Mouse (Mus musculus) stomach, embryonic 15.5 days (tissue): Measurements from ENCODE around the gene Fap. TPM values are rescaled to one million over a fixed set of nuclear protein-coding genes. Genes with fewer than 3 reads are reported as not detected.
A peak's percentile ranks its signal among the peaks of the same experiment; 100 is the strongest.

ENCODE experiments used
- ATAC-seq: fragments of 200-750 bp; cut with Nextera tagmentation; 2 replicates; pipeline ENCODE4 v1.8.0; 2017; ENCODE audit warnings: low read depth, moderate number of reproducible peaks, moderate TSS enrichment; ENCODE audit not compliant: insufficient read depth, low FRiP score
- H3K27ac ChIP-seq: fragments of 300-500 bp; sonication (generic); 2 replicates; pipeline ENCODE4 v1.5.1; 2015; ENCODE audit warnings: mild to moderate bottlenecking, inconsistent platforms
- H3K27me3 ChIP-seq: fragments of 300-500 bp; sonication (generic); replicated peaks from 2 replicates; pipeline ENCODE4 v1.6.1; 2015; ENCODE audit warnings: inconsistent platforms
- H3K36me3 ChIP-seq: fragments of 300-500 bp; sonication (generic); 2 replicates; pipeline ENCODE4 v1.6.1; 2015; ENCODE audit warnings: inconsistent platforms
- H3K4me1 ChIP-seq: fragments of 300-500 bp; sonication (generic); 2 replicates; pipeline ENCODE4 v1.6.1; 2015; ENCODE audit warnings: inconsistent platforms
- H3K4me2 ChIP-seq: fragments of 300-500 bp; sonication (generic); 2 replicates; pipeline ENCODE4 v1.6.1; 2015; ENCODE audit warnings: mild to moderate bottlenecking, inconsistent platforms
- H3K4me3 ChIP-seq: fragments of 300-500 bp; sonication (generic); replicated peaks from 2 replicates; pipeline ENCODE4 v1.5.1; 2015; ENCODE audit warnings: inconsistent platforms
- H3K9ac ChIP-seq: fragments of 300-500 bp; sonication (generic); 2 replicates; pipeline ENCODE4 v1.6.1; 2015; ENCODE audit warnings: inconsistent platforms
- H3K9me3 ChIP-seq: fragments of 300-500 bp; sonication (generic); 2 replicates; pipeline ENCODE4 v1.6.1; 2016; ENCODE audit warnings: inconsistent platforms
- WGBS: fragments of 180-500 bp; shearing (Covaris S2); methylation state at CpG from one replicate; pipeline ENCODE4 v1.1.7; 2015; 5-methylcytosine and 5-hydroxymethylcytosine counted together
- polyA plus RNA-seq: library from polyadenylated mRNA; unstranded; fragments of >200 nt; fragmentation: Nextera tagmentation; extraction: Ambion mirVana; gene quantifications from 2 replicates; pipeline ENCODE4 v1.2.1, GENCODE M21; 2015

The Fap gene
- 15.4 and 16.6 TPM in 2 replicates for polyA plus RNA-seq

- H3K9me3 ChIP-seq, result no peaks in the 10 kb centered on the region
- peak within 1 kb of the TSS; percentile 88 for H3K27ac ChIP-seq
- no peaks in the 10 kb centered on the region for H3K4me1 ChIP-seq
- peak within 1 kb of the TSS; percentile 36 for H3K4me3 ChIP-seq
- peak within 1 kb of the TSS; percentile 43 for H3K4me2 ChIP-seq
- no peak within 1 kb of the TSS for H3K9ac ChIP-seq
- ATAC-seq, result peak; percentile 39; the same call in 1 of the 2 replicates
- H3K27me3 ChIP-seq, result no peaks in the 10 kb centered on the region
- H3K36me3 ChIP-seq, result no peaks in the 10 kb centered on the region
- 35% methylated on average over 12 of the region's 12 CpGs for WGBS
Measured at GRCm38 (mm10) chr2:62573753-62574159, at the start of gene Fap. Gene Fap (minus strand): TSS chr2:62574075.

DNA sequence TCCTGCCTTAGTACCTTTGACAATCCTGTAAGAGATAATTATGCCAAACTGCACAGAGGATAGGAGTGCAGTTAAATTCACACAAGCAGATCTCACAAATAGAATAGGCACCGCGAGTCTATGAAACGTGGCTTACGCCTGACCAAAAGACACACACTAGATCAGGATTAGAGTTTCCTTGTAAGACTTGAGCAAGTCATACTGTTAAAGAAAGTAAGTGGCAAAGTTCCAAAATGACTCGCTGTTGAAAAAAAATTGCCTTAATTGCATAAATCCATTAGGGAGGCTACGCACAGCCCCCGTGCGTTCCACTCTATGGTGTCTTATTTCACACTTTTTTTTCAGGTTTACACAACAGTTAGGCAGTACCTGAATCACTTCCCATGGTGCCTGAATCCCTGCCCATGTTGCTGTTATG, 49.2 kb upstream of the Fap start:
- ATAC-seq, result no peak
- no peaks in the 10 kb centered on the region for H3K27me3 ChIP-seq
- H3K27ac ChIP-seq, result no peak overlapping the region
- no peak overlapping the region for H3K4me2 ChIP-seq
- H3K4me3 ChIP-seq, result no peak overlapping the region
- no peaks in the 10 kb centered on the region for H3K4me1 ChIP-seq
- no peaks in the 10 kb centered on the region for H3K9me3 ChIP-seq
- no peak overlapping the region for H3K9ac ChIP-seq
- WGBS, result 58% methylated on average over 8 of the region's 8 CpGs
- H3K36me3 ChIP-seq, result no peaks in the 10 kb centered on the region

DNA sequence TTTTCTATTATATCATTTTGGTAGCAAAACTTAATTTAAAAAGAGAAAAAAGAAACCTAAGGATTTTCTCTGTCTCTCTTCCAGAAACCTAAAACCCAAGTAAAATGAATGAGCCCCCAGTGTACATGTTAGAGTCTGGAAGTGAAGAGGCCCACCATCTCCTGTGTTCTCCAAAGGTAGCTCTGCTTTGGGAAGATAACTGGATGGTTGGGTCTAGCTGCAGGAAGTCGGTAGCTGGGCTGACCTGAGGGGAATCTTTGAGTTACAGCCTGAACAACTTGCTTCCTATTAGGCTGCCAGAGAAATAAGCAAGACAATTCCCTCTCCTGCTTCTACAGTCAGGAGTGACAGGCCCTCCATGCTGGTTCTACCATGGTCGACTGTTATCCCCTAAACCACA, 45.8 kb upstream of the Fap start:
- H3K4me2 ChIP-seq, result no peak overlapping the region
- no peaks in the 10 kb centered on the region for H3K36me3 ChIP-seq

DNA sequence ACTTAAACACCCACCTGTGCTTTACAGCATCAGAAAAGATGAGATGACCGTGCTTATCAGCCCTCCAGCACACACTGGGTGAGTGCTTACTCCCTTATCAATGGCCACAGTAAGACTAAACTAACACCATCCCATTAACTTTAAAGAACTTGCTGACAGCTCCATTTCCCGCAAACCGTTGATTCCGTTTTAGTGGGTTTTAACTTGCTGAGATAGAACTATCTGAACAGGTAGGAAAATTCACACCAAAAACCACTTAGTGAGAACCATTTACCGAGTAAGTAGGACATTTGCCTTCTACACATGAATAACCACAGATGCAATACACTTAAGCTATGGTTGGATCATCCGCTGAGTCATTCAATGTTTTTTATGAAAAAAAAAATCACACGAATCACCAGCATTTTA, 45.1 kb upstream of the Fap start:
- H3K9me3 ChIP-seq, result no peaks in the 10 kb centered on the region
- no peak overlapping the region for H3K27ac ChIP-seq
- H3K27me3 ChIP-seq, result no peaks in the 10 kb centered on the region
- ATAC-seq, result peak; percentile 97; the same call in 1 of the 2 replicates
- no peak overlapping the region for H3K9ac ChIP-seq
- no peak overlapping the region for H3K4me2 ChIP-seq
- H3K4me1 ChIP-seq, result no peaks in the 10 kb centered on the region
- H3K4me3 ChIP-seq, result no peak overlapping the region
- 59% methylated on average over 7 of the region's 7 CpGs for WGBS
- no peaks in the 10 kb centered on the region for H3K36me3 ChIP-seq

More for the DNA sequence above, 45.8 kb upstream of the Fap start:
- Histone ChIP-seq H3K27ac (no peak overlapping the region), H3K9me3 (no peaks in the 10 kb centered on the region), H3K4me1 (no peaks in the 10 kb centered on the region), H3K4me3 (no peak overlapping the region), H3K9ac (no peak overlapping the region), H3K27me3 (no peaks in the 10 kb centered on the region)
- ATAC-seq, result peak; percentile 83; the same call in 1 of the 2 replicates
- WGBS, result 47% methylated on average over 2 of the region's 2 CpGs

DNA sequence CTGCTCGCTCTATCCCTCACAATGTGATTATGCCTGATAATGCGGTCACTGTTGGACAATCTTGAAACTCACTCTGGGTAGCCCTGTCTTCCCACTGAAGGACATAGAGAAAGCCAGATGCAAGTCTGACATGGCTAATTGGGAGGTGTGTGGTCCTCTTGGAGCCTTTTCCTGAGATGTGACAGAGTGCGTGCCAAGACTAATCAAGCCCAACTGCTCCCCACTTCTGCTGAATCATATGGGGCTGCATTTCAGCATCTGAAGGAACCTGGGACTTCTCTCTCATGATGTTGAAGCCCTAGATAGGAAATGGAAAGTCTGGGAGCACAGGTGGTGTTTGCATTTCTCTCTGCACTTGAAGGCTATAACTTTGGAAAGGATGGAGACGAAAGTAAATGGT, 39.3 kb upstream of the Fap start:
- Histone ChIP-seq H3K27ac (no peak overlapping the region), H3K4me2 (no peak overlapping the region), H3K4me3 (no peak overlapping the region), H3K4me1 (no peaks in the 10 kb centered on the region), H3K36me3 (no peaks in the 10 kb centered on the region), H3K9ac (no peak overlapping the region), H3K9me3 (no peaks in the 10 kb centered on the region), H3K27me3 (no peaks in the 10 kb centered on the region)
- WGBS, result 94% methylated on average over 4 of the region's 4 CpGs
- no peak for ATAC-seq

DNA sequence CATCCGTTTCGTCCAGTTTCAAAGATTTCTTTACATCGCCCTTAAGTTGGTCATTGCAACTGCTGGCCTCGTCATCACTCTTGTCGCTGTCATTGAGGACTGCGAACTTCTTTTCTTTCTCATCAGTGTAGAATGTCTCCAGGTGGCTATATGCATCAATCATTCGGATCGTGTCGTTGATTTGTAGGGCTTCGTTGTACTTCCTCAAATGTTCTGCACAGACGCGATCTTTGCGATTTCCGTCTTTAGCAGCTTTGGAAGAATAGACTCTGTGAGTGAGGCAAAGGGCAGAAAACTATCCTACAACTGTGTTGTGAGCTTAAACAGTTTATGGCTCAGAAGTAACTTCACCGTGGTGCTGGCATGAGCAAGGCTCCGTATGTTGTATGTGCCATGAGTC, 32.3 kb upstream of the Fap start:
- H3K4me1 ChIP-seq, result no peaks in the 10 kb centered on the region
- 77% methylated on average over 16 of the region's 16 CpGs for WGBS
- no peaks in the 10 kb centered on the region for H3K36me3 ChIP-seq
- no peaks in the 10 kb centered on the region for H3K9me3 ChIP-seq
- no peak overlapping the region for H3K9ac ChIP-seq
- H3K27ac ChIP-seq, result no peak overlapping the region
- no peak for ATAC-seq
- H3K4me2 ChIP-seq, result no peak overlapping the region
- H3K27me3 ChIP-seq, result no peaks in the 10 kb centered on the region
- no peak overlapping the region for H3K4me3 ChIP-seq

- WGBS, result 83% methylated on average over 5 of the region's 5 CpGs
- H3K36me3 ChIP-seq, result no peaks in the 10 kb centered on the region
- H3K27ac ChIP-seq, result no peak overlapping the region
- H3K4me3 ChIP-seq, result no peak overlapping the region
- H3K9ac ChIP-seq, result no peak overlapping the region
- H3K4me1 ChIP-seq, result no peaks in the 10 kb centered on the region
- no peak for ATAC-seq
- no peak overlapping the region for H3K4me2 ChIP-seq
- no peaks in the 10 kb centered on the region for H3K27me3 ChIP-seq
- no peaks in the 10 kb centered on the region for H3K9me3 ChIP-seq
Measured at GRCm38 (mm10) chr2:62603530-62603929, 29.7 kb upstream of the Fap start.

DNA sequence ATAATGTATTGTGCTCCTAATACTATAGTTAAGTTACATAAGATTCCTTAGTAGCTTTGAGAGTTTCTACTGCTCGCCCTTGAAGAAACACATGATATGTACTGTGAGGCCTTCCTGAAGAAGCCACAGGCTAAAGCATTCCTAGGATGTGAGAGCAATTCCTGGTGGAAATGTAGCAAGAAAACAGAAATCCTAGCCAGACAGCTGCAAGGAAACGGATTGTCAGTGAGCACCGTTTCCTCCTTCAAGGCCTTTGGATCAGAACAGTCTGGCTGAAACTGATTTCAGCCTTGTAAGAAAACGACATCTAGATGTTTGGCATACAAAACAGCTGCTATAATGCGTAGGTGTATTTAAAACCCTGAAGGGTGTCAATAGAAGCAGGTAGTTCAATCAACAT, 22.7 kb upstream of the Fap start:
- H3K4me1 ChIP-seq, result no peaks in the 10 kb centered on the region
- H3K36me3 ChIP-seq, result no peaks in the 10 kb centered on the region
- H3K27ac ChIP-seq, result no peak overlapping the region
- 74% methylated on average over 5 of the region's 5 CpGs for WGBS
- no peaks in the 10 kb centered on the region for H3K9me3 ChIP-seq
- H3K4me2 ChIP-seq, result no peak overlapping the region
- ATAC-seq, result no peak
- no peaks in the 10 kb centered on the region for H3K27me3 ChIP-seq
- no peak overlapping the region for H3K9ac ChIP-seq
- no peak overlapping the region for H3K4me3 ChIP-seq

- H3K9me3 ChIP-seq, result no peaks in the 10 kb centered on the region
- 64% methylated on average over 2 of the region's 2 CpGs for WGBS
- no peak overlapping the region for H3K4me3 ChIP-seq
- no peaks in the 10 kb centered on the region for H3K36me3 ChIP-seq
- H3K9ac ChIP-seq, result no peak overlapping the region
- no peak for ATAC-seq
- H3K4me2 ChIP-seq, result no peak overlapping the region
- no peaks in the 10 kb centered on the region for H3K4me1 ChIP-seq
- no peaks in the 10 kb centered on the region for H3K27me3 ChIP-seq
- no peak overlapping the region for H3K27ac ChIP-seq
Measured at GRCm38 (mm10) chr2:62594491-62594890, 20.6 kb upstream of the Fap start.

DNA sequence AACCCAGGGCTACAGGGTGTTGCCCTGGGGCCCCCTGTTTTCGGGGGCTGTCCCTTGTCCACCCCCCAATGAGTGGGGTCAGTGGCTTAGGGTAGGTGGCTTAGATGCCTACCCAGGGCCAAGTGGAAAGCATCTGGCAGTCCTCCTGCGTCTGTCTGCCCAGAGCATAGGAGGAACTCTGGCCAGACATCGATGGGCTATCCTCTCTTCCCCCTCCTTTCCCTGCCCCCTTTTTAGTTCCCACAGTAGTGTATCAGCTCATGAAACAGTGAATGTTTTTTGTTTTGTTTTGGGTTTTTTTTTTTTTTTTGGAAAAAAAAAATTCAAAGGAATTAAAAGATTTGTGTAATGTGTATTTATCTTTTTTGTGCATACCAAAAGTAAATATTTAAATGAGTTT, 17.7 kb upstream of the Fap start:
- WGBS, result 69% methylated on average over 3 of the region's 3 CpGs
- no peaks in the 10 kb centered on the region for H3K4me1 ChIP-seq
- H3K27ac ChIP-seq, result no peak overlapping the region
- no peaks in the 10 kb centered on the region for H3K27me3 ChIP-seq
- no peak overlapping the region for H3K4me2 ChIP-seq
- no peak overlapping the region for H3K4me3 ChIP-seq
- no peak for ATAC-seq
- H3K36me3 ChIP-seq, result no peaks in the 10 kb centered on the region
- H3K9ac ChIP-seq, result no peak overlapping the region
- H3K9me3 ChIP-seq, result no peaks in the 10 kb centered on the region

- H3K27ac ChIP-seq, result no peak overlapping the region
- no peaks in the 10 kb centered on the region for H3K4me1 ChIP-seq
- no peak overlapping the region for H3K9ac ChIP-seq
- WGBS, result 23% methylated on average over 4 of the region's 4 CpGs
- H3K9me3 ChIP-seq, result no peaks in the 10 kb centered on the region
- no peak overlapping the region for H3K4me2 ChIP-seq
- no peak; the same call in 1 of the 2 replicates for ATAC-seq
- H3K27me3 ChIP-seq, result no peaks in the 10 kb centered on the region
- no peaks in the 10 kb centered on the region for H3K36me3 ChIP-seq
- H3K4me3 ChIP-seq, result no peak overlapping the region
Measured at GRCm38 (mm10) chr2:62589333-62589732, 15.5 kb upstream of the Fap start.

DNA sequence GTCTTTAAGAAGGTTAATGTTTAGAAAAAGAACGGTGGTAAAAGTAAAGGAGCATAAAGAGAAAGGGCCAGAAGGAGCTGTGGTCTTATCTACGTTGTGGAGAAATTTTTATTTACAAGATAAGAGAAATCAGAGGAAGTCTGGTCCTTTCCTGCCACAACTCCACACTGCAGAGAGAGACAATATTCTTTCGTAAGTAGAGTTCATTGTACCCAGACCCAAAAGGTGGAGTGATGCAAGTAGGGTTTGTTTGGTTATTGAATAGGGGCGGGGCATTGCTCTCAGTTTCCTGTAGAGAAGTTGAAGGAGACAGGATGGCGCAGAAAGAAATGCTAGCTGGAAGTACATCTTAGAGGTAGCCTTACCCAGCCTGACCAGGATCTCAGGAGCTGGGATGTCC, 11.9 kb upstream of the Fap start:
- no peak for ATAC-seq
- H3K4me3 ChIP-seq, result no peak overlapping the region
- no peaks in the 10 kb centered on the region for H3K9me3 ChIP-seq
- WGBS, result 67% methylated on average over 5 of the region's 5 CpGs
- H3K27ac ChIP-seq, result no peak overlapping the region
- no peaks in the 10 kb centered on the region for H3K27me3 ChIP-seq
- no peaks in the 10 kb centered on the region for H3K36me3 ChIP-seq
- no peak overlapping the region for H3K9ac ChIP-seq
- no peak overlapping the region for H3K4me2 ChIP-seq
- no peaks in the 10 kb centered on the region for H3K4me1 ChIP-seq

- Histone ChIP-seq H3K36me3 (no peaks in the 10 kb centered on the region), H3K27ac (no peak overlapping the region), H3K27me3 (no peaks in the 10 kb centered on the region), H3K9ac (no peak overlapping the region), H3K9me3 (no peaks in the 10 kb centered on the region), H3K4me3 (no peak overlapping the region), H3K4me2 (no peak overlapping the region), H3K4me1 (no peaks in the 10 kb centered on the region)
- no peak for ATAC-seq
- WGBS, result 73% methylated on average over 3 of the region's 3 CpGs
Measured at GRCm38 (mm10) chr2:62574962-62575361, 1.1 kb upstream of the Fap start.
